Mouse (Mus musculus) testis, adult 2 months (tissue): ENCODE data around the gene Atraid.

Experiments
- CTCF ChIP-seq: fragments of 200-500 bp; IDR thresholded peaks from 2 replicates; pipeline ENCODE4 v1.5.1; 2012; ENCODE audit warnings: low read depth, mild to moderate bottlenecking, inconsistent platforms, low read length, moderate library complexity; ENCODE audit not compliant: control insufficient read depth, insufficient read depth, insufficient replicate concordance
- POLR2A ChIP-seq: fragments of 200-500 bp; IDR thresholded peaks from 2 replicates; pipeline ENCODE4 v1.6.1; 2012; ENCODE audit warnings: low read depth, mild to moderate bottlenecking, inconsistent platforms, low read length, moderate library complexity; ENCODE audit not compliant: control insufficient read depth

- TF ChIP-seq CTCF: no peak
- TF ChIP-seq POLR2A: no peak
Observed at GRCm38 (mm10) chr5:31015913-31016312, 32.2 kb upstream of the Atraid start.
